Mouse (Mus musculus): ENCODE results near the gene Gskip. TPM values are rescaled to one million over a fixed set of nuclear protein-coding genes. Genes with fewer than 3 reads are reported as not detected.

The Gskip gene
- polyA plus RNA-seq (2014; fragmentation: Nextera tagmentation; extraction: Ambion mirVana) = 38.3 and 41.6 TPM in 2 replicates

GRCm38 (mm10) chr12:105683933-105684901, at the start of gene Gskip:
Gskip (plus strand) TSS chr12:105684829.
- 3% methylated on average over 41 of the region's 41 CpGs for WGBS
- H3K27me3 ChIP-seq (ENCODE audit: control insufficient read depth, insufficient read depth, low read length) = no peaks in the 10 kb centered on the region
- no peaks in the 10 kb centered on the region for H3K9me3 ChIP-seq (ENCODE audit: control insufficient read depth, low read length)
- DNase-seq (ENCODE audit: low spot score) = peak; percentile 61
- H3K36me3 ChIP-seq (ENCODE audit: control insufficient read depth, insufficient read depth, low read length) = no peaks in the 10 kb centered on the region
- H3K9ac ChIP-seq (ENCODE audit: low read depth, low read length) = peak within 1 kb of the TSS; percentile 83
- no peaks in the 10 kb centered on the region for H3K4me1 ChIP-seq (replicated peaks; ENCODE audit: control insufficient read depth, insufficient read depth, low read length)
- peak within 1 kb of the TSS; percentile 92 for H3K27ac ChIP-seq (ENCODE audit: low read depth, low read length)
- H3K4me2 ChIP-seq (replicated peaks; ENCODE audit: low read depth, low read length) = peak within 1 kb of the TSS; percentile 92
- no peak; the same call in 1 of the 2 replicates for ATAC-seq (ENCODE audit: low FRiP score)
- H3K4me3 ChIP-seq (ENCODE audit: low read depth, low read length) = peak within 1 kb of the TSS; percentile 94

- H3K4me1 ChIP-seq (replicated peaks; ENCODE audit: control insufficient read depth, insufficient read depth, low read length) = no peaks in the 10 kb centered on the region
- DNase-seq (ENCODE audit: low spot score) = no peak
- H3K4me2 ChIP-seq (replicated peaks; ENCODE audit: low read depth, low read length) = no peak overlapping the region
- ATAC-seq (ENCODE audit: low FRiP score) = no peak
- no peaks in the 10 kb centered on the region for H3K27me3 ChIP-seq (ENCODE audit: control insufficient read depth, insufficient read depth, low read length)
- H3K9me3 ChIP-seq (ENCODE audit: control insufficient read depth, low read length) = no peaks in the 10 kb centered on the region
- H3K36me3 ChIP-seq (ENCODE audit: control insufficient read depth, insufficient read depth, low read length) = 0 out of 2 replicates have a peak, but pooled peaks cover 6% of the 10 kb centered on the region
- no peak overlapping the region for H3K9ac ChIP-seq (ENCODE audit: low read depth, low read length)
- no peak overlapping the region for H3K27ac ChIP-seq (ENCODE audit: low read depth, low read length)
- WGBS = 95% methylated on average over 9 of the region's 9 CpGs
- H3K4me3 ChIP-seq (ENCODE audit: low read depth, low read length) = no peak overlapping the region
Observed at GRCm38 (mm10) chr12:105636551-105636950, 48.1 kb upstream of the Gskip start.

- no peak overlapping the region for H3K4me3 ChIP-seq (ENCODE audit: low read depth, low read length)
- DNase-seq (ENCODE audit: low spot score) = peak; percentile 14
- no peaks in the 10 kb centered on the region for H3K4me1 ChIP-seq (replicated peaks; ENCODE audit: control insufficient read depth, insufficient read depth, low read length)
- no peak for ATAC-seq (ENCODE audit: low FRiP score)
- no peak overlapping the region for H3K4me2 ChIP-seq (replicated peaks; ENCODE audit: low read depth, low read length)
- no peaks in the 10 kb centered on the region for H3K9me3 ChIP-seq (ENCODE audit: control insufficient read depth, low read length)
- no peak overlapping the region for H3K27ac ChIP-seq (ENCODE audit: low read depth, low read length)
- no peaks in the 10 kb centered on the region for H3K27me3 ChIP-seq (ENCODE audit: control insufficient read depth, insufficient read depth, low read length)
- 0 out of 2 replicates have a peak, but pooled peaks cover 7% of the 10 kb centered on the region for H3K36me3 ChIP-seq (ENCODE audit: control insufficient read depth, insufficient read depth, low read length)
- H3K9ac ChIP-seq (ENCODE audit: low read depth, low read length) = no peak overlapping the region
- WGBS = 71% methylated on average over 4 of the region's 4 CpGs
Observed at GRCm38 (mm10) chr12:105637554-105637953, 47.1 kb upstream of the Gskip start.

GRCm38 (mm10) chr12:105642770-105643321, 41.8 kb upstream of the Gskip start:
- ATAC-seq (ENCODE audit: low FRiP score) (no peak), DNase-seq (ENCODE audit: low spot score) (no peak)
- WGBS = 94% methylated on average over 11 of the region's 11 CpGs
- Histone ChIP-seq H3K27ac (ENCODE audit: low read depth, low read length) (no peak overlapping the region), H3K9ac (ENCODE audit: low read depth, low read length) (no peak overlapping the region), H3K4me1 (replicated peaks; ENCODE audit: control insufficient read depth, insufficient read depth, low read length) (no peaks in the 10 kb centered on the region), H3K9me3 (ENCODE audit: control insufficient read depth, low read length) (no peaks in the 10 kb centered on the region), H3K27me3 (ENCODE audit: control insufficient read depth, insufficient read depth, low read length) (no peaks in the 10 kb centered on the region), H3K4me3 (ENCODE audit: low read depth, low read length) (no peak overlapping the region), H3K4me2 (replicated peaks; ENCODE audit: low read depth, low read length) (no peak overlapping the region), H3K36me3 (ENCODE audit: control insufficient read depth, insufficient read depth, low read length) (0 out of 2 replicates have a peak, but pooled peaks cover 7% of the 10 kb centered on the region)

GRCm38 (mm10) chr12:105655850-105656249, 28.8 kb upstream of the Gskip start:
- DNase-seq (ENCODE audit: low spot score) = no peak
- Histone ChIP-seq H3K9ac (ENCODE audit: low read depth, low read length) (no peak overlapping the region), H3K36me3 (ENCODE audit: control insufficient read depth, insufficient read depth, low read length) (no peaks in the 10 kb centered on the region; the same call in 1 of the 2 replicates), H3K27ac (ENCODE audit: low read depth, low read length) (no peak overlapping the region), H3K27me3 (ENCODE audit: control insufficient read depth, insufficient read depth, low read length) (no peaks in the 10 kb centered on the region), H3K4me3 (ENCODE audit: low read depth, low read length) (no peak overlapping the region), H3K9me3 (ENCODE audit: control insufficient read depth, low read length) (no peaks in the 10 kb centered on the region), H3K4me2 (replicated peaks; ENCODE audit: low read depth, low read length) (no peak overlapping the region), H3K4me1 (replicated peaks; ENCODE audit: control insufficient read depth, insufficient read depth, low read length) (no peaks in the 10 kb centered on the region)
- ATAC-seq (ENCODE audit: low FRiP score) = no peak
- 94% methylated on average over 7 of the region's 7 CpGs for WGBS

- ATAC-seq (ENCODE audit: low FRiP score) (no peak), DNase-seq (ENCODE audit: low spot score) (no peak)
- no peak overlapping the region for H3K27ac ChIP-seq (ENCODE audit: low read depth, low read length)
- H3K4me3 ChIP-seq (ENCODE audit: low read depth, low read length) = no peak overlapping the region
- no peaks in the 10 kb centered on the region for H3K27me3 ChIP-seq (ENCODE audit: control insufficient read depth, insufficient read depth, low read length)
- 95% methylated on average over 8 of the region's 8 CpGs for WGBS
- no peak overlapping the region for H3K9ac ChIP-seq (ENCODE audit: low read depth, low read length)
- H3K36me3 ChIP-seq (ENCODE audit: control insufficient read depth, insufficient read depth, low read length) = peaks cover 4% of the 10 kb centered on the region; the same call in 1 of the 2 replicates
- H3K4me1 ChIP-seq (replicated peaks; ENCODE audit: control insufficient read depth, insufficient read depth, low read length) = no peaks in the 10 kb centered on the region
- H3K4me2 ChIP-seq (replicated peaks; ENCODE audit: low read depth, low read length) = no peak overlapping the region
- H3K9me3 ChIP-seq (ENCODE audit: control insufficient read depth, low read length) = no peaks in the 10 kb centered on the region
Observed at GRCm38 (mm10) chr12:105676274-105676673, 8.4 kb upstream of the Gskip start.

GRCm38 (mm10) chr12:105678211-105678610, 6.4 kb upstream of the Gskip start:
- Histone ChIP-seq H3K27me3 (ENCODE audit: control insufficient read depth, insufficient read depth, low read length) (no peaks in the 10 kb centered on the region), H3K9me3 (ENCODE audit: control insufficient read depth, low read length) (no peaks in the 10 kb centered on the region), H3K27ac (ENCODE audit: low read depth, low read length) (no peak overlapping the region), H3K4me3 (ENCODE audit: low read depth, low read length) (no peak overlapping the region), H3K9ac (ENCODE audit: low read depth, low read length) (no peak overlapping the region), H3K4me2 (replicated peaks; ENCODE audit: low read depth, low read length) (no peak overlapping the region), H3K4me1 (replicated peaks; ENCODE audit: control insufficient read depth, insufficient read depth, low read length) (no peaks in the 10 kb centered on the region), H3K36me3 (ENCODE audit: control insufficient read depth, insufficient read depth, low read length) (peaks cover 4% of the 10 kb centered on the region; the same call in 1 of the 2 replicates)
- 91% methylated on average over 7 of the region's 7 CpGs for WGBS
- ATAC-seq (ENCODE audit: low FRiP score) (no peak), DNase-seq (ENCODE audit: low spot score) (no peak)

- H3K27me3 ChIP-seq (ENCODE audit: control insufficient read depth, insufficient read depth, low read length) = no peaks in the 10 kb centered on the region
- no peaks in the 10 kb centered on the region for H3K4me1 ChIP-seq (replicated peaks; ENCODE audit: control insufficient read depth, insufficient read depth, low read length)
- H3K4me2 ChIP-seq (replicated peaks; ENCODE audit: low read depth, low read length) = no peak overlapping the region
- ATAC-seq (ENCODE audit: low FRiP score) = no peak
- no peak overlapping the region for H3K27ac ChIP-seq (ENCODE audit: low read depth, low read length)
- no peaks in the 10 kb centered on the region for H3K36me3 ChIP-seq (ENCODE audit: control insufficient read depth, insufficient read depth, low read length)
- WGBS = 94% methylated on average over 3 of the region's 3 CpGs
- DNase-seq (ENCODE audit: low spot score) = no peak
- no peaks in the 10 kb centered on the region for H3K9me3 ChIP-seq (ENCODE audit: control insufficient read depth, low read length)
- no peak overlapping the region for H3K4me3 ChIP-seq (ENCODE audit: low read depth, low read length)
- no peak overlapping the region for H3K9ac ChIP-seq (ENCODE audit: low read depth, low read length)
Observed at GRCm38 (mm10) chr12:105678762-105679161, 5.9 kb upstream of the Gskip start.

All from hindbrain, embryonic 11.5 days (tissue).